Mouse (Mus musculus): ENCODE measurements at regions not wholly inside any gene's neighbourhood (a gene's known extent, or its start where the extent isn't known, plus 50 kb on each side); places are given as distances from the start of the nearest gene placed in this dataset.

GRCm38 (mm10) chr5:4311599-4311998 lies 119.4 kb downstream of the Mterf1b start:
- TF ChIP-seq GATA1 (IDR thresholded peaks at IDR 0.05; ENCODE audit: borderline replicate concordance, low read length): no peak
- no peak for TF ChIP-seq FLI1 (IDR thresholded peaks at IDR 0.05; ENCODE audit: low read length)
